Mouse (Mus musculus): ENCODE measurements around the gene Rundc1. TPM values are rescaled to one million over a fixed set of nuclear protein-coding genes. Genes with fewer than 3 reads are reported as not detected.

The Rundc1 gene
- total and polyA plus RNA-seq, 3 experiments = 6.8 to 13.5 (median 10.7) TPM

DNA sequence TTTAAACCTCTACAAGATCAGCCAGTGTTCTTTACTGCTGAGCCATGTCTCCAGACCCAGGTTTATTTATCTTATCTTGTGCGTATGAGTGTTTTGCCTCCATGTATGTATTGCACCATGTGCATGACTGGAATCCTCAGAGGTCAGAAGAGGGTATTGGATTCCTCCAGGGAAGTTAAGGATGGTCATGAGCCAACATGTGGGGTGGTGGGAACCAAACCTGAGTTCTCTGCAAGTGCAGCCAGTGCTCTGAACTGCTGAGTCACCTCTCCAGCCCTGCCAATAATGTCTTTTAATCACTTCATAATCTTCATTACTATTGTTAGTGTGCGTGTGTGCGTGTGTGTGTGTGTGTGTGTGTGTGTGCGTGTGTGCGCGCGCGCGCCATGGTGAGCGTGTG lies 26.7 kb downstream of the Rundc1 start:
- peaks cover 0 to 50% of the 10 kb centered on the region in 2 experiments; a peak in 2 of 4 replicates for H3K4me1 ChIP-seq (ENCODE audit: control insufficient read depth in 1 of 2, insufficient read depth in 2 of 2)
- DNase-seq (ENCODE audit: extremely low read depth) = no peak
- H3K4me2 ChIP-seq (ENCODE audit: insufficient read depth, low read depth, poor library complexity, severe bottlenecking) = no peak overlapping the region
- H3K27me3 ChIP-seq (replicated peaks) = no peaks in the 10 kb centered on the region
- H3K79me2 ChIP-seq (replicated peaks; ENCODE audit: control insufficient read depth, extremely low read depth, insufficient read depth, poor library complexity, severe bottlenecking) = peaks cover 8% of the 10 kb centered on the region; the same call in 1 of the 2 replicates
- no peak overlapping the region for H3K4me3 ChIP-seq (replicated peaks in 1 of 3; ENCODE audit: low read depth in 2 of 3, low read length in 2 of 3, poor library complexity in 1 of 3)
- no peak overlapping the region for H3K9ac ChIP-seq (ENCODE audit: insufficient read depth, low read depth)
- in situ Hi-C loops (cut with MboI; ENCODE audit: low pct_ligation_motif_present, low pct_unique_long_range_greater_than_20kb, low sequenced_read_pairs) = no loop called here
- H3K9me3 ChIP-seq (replicated peaks; ENCODE audit: low read length) = no peaks in the 10 kb centered on the region
- H3K27ac ChIP-seq (ENCODE audit: insufficient read depth, low read depth) = no peak overlapping the region
- dilution Hi-C loops (cut with MboI; ENCODE audit: extremely low pct_ligation_motif_present, extremely low pct_unique_long_range_greater_than_20kb, low sequenced_read_pairs) = no loop called here
- peaks cover 2 to 49% of the 10 kb centered on the region in 2 experiments for H3K36me3 ChIP-seq (replicated peaks in 1 of 2; ENCODE audit: control insufficient read depth in 1 of 2, insufficient read depth in 1 of 2, low read length in 1 of 2)
- TF ChIP-seq HCFC1 (IDR thresholded peaks at IDR 0.05; ENCODE audit: low read depth, low read length) = no peak
- TF ChIP-seq ELF1 (IDR thresholded peaks at IDR 0.05; ENCODE audit: low read depth, low read length) = no peak

DNA sequence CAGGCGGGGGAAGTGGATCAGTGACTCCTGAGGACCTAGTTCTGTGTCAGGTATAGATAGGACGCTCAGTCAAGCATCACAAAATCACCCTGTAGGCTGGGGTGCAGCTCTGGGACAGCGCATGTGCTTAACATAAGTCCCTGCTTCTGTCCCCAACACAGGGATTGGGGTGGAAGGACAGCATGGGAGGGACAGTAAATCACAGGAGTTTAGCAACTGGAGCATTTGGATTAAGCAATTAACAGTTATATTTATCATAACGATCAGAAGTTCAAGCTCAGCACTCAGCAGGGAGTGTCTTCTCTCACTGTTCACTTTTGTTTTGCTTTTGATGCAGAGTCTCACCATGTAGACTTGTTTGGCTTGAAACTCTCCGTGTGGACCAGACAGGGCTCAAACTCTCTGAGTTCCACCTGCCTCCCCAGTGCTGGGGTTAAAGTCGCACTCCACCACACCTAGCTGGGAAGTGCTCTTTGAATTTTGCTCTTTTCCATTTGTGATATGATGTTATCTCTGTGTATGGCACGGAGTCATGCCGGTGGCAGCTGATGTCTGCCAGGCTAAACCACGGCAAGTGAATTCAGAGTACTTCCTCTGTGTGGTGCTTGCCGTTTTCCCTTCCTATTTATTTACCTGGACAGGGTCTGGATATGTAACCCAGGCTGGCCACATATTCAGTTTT lies 27.3 kb downstream of the Rundc1 start:
- Histone ChIP-seq H3K4me2 (ENCODE audit: insufficient read depth, low read depth, poor library complexity, severe bottlenecking) (no peak overlapping the region), H3K27me3 (replicated peaks) (no peaks in the 10 kb centered on the region), H3K36me3 (replicated peaks in 1 of 2; ENCODE audit: control insufficient read depth in 1 of 2, insufficient read depth in 1 of 2, low read length in 1 of 2) (peaks cover 8 to 56% of the 10 kb centered on the region in 2 experiments), H3K9ac (ENCODE audit: insufficient read depth, low read depth) (no peak overlapping the region), H3K4me3 (replicated peaks in 1 of 3; ENCODE audit: low read depth in 2 of 3, low read length in 2 of 3, poor library complexity in 1 of 3) (no peak overlapping the region), H3K27ac (ENCODE audit: insufficient read depth, low read depth) (no peak overlapping the region), H3K9me3 (replicated peaks; ENCODE audit: low read length) (no peaks in the 10 kb centered on the region), H3K79me2 (replicated peaks; ENCODE audit: control insufficient read depth, extremely low read depth, insufficient read depth, poor library complexity, severe bottlenecking) (peaks cover 8% of the 10 kb centered on the region; the same call in 1 of the 2 replicates), H3K4me1 (ENCODE audit: control insufficient read depth in 1 of 2, insufficient read depth in 2 of 2) (peaks cover 0 to 50% of the 10 kb centered on the region in 2 experiments; a peak in 2 of 4 replicates)
- TF ChIP-seq ZMIZ1 (IDR thresholded peaks at IDR 0.05; ENCODE audit: low read depth, low read length) (no peak), IRF4 (IDR thresholded peaks at IDR 0.05; ENCODE audit: low read depth, low read length) (no peak), MXI1 (IDR thresholded peaks at IDR 0.05; ENCODE audit: low read depth, low read length) (no peak), ELF1 (IDR thresholded peaks at IDR 0.05; ENCODE audit: low read depth, low read length) (no peak), RCOR1 (conservative IDR thresholded peaks at IDR 0.05; ENCODE audit: low read depth, low read length) (no peak), CHD1 (IDR thresholded peaks at IDR 0.05; ENCODE audit: low read depth, low read length) (no peak), MAZ (IDR thresholded peaks at IDR 0.05; ENCODE audit: low read depth, low read length) (no peak), POLR2AphosphoS2 (IDR thresholded peaks at IDR 0.05; ENCODE audit: low read depth, low read length) (no peak), MAFK (IDR thresholded peaks at IDR 0.05; ENCODE audit: insufficient replicate concordance, low read length) (no peak), ZKSCAN1 (IDR thresholded peaks at IDR 0.05; ENCODE audit: borderline replicate concordance, low read depth, low read length) (no peak), UBTF (IDR thresholded peaks at IDR 0.05; ENCODE audit: low read depth, low read length) (no peak), TBP (conservative IDR thresholded peaks at IDR 0.05; ENCODE audit: low read depth, low read length) (no peak), HCFC1 (IDR thresholded peaks at IDR 0.05; ENCODE audit: low read depth, low read length) (no peak), JUND (conservative IDR thresholded peaks at IDR 0.05; ENCODE audit: low read depth, low read length) (no peak), BHLHE40 (IDR thresholded peaks at IDR 0.05; ENCODE audit: low read depth, low read length) (no peak), CHD2 (IDR thresholded peaks at IDR 0.05; ENCODE audit: low read length) (no peak), ETS1 (conservative IDR thresholded peaks at IDR 0.05; ENCODE audit: low read depth, low read length) (no peak)
- no peak for DNase-seq (ENCODE audit: extremely low read depth)
- dilution Hi-C loops (cut with MboI; ENCODE audit: extremely low pct_ligation_motif_present, extremely low pct_unique_long_range_greater_than_20kb, low sequenced_read_pairs) = no loop called here
- in situ Hi-C loops (cut with MboI; ENCODE audit: low pct_ligation_motif_present, low pct_unique_long_range_greater_than_20kb, low sequenced_read_pairs) = no loop called here

All from CH12.LX (cell line).